Mouse (Mus musculus): Measurements from ENCODE around the gene Nfkb1.

- no peak for TF ChIP-seq CTCF (IDR thresholded peaks at IDR 0.05; ENCODE audit: low read depth, low read length)
- TF ChIP-seq POLR2A (IDR thresholded peaks at IDR 0.05; ENCODE audit: borderline replicate concordance, low read depth, low read length) = no peak
Measured at GRCm38 (mm10) chr3:135610221-135610620, 81.1 kb downstream of the Nfkb1 start.
